Mouse (Mus musculus) G1E-ER4 (cell line): ENCODE data around the gene Slc45a1. TPM values are rescaled to one million over a fixed set of nuclear protein-coding genes. Genes with fewer than 3 reads are reported as not detected.

Experiments used
- GATA1 ChIP-seq: IDR thresholded peaks from one replicate; pipeline ENCODE4 v1.8.0; 2012; ENCODE audit warnings: low read length, inconsistent platforms
- polyA plus RNA-seq: library from polyadenylated mRNA; stranded (reverse); fragments of >175 nt; gene quantifications from 2 replicates; pipeline ENCODE4 v1.2.3, GENCODE M21; 2012

The Slc45a1 gene
- polyA plus RNA-seq, result not detected in 2 replicates

DNA sequence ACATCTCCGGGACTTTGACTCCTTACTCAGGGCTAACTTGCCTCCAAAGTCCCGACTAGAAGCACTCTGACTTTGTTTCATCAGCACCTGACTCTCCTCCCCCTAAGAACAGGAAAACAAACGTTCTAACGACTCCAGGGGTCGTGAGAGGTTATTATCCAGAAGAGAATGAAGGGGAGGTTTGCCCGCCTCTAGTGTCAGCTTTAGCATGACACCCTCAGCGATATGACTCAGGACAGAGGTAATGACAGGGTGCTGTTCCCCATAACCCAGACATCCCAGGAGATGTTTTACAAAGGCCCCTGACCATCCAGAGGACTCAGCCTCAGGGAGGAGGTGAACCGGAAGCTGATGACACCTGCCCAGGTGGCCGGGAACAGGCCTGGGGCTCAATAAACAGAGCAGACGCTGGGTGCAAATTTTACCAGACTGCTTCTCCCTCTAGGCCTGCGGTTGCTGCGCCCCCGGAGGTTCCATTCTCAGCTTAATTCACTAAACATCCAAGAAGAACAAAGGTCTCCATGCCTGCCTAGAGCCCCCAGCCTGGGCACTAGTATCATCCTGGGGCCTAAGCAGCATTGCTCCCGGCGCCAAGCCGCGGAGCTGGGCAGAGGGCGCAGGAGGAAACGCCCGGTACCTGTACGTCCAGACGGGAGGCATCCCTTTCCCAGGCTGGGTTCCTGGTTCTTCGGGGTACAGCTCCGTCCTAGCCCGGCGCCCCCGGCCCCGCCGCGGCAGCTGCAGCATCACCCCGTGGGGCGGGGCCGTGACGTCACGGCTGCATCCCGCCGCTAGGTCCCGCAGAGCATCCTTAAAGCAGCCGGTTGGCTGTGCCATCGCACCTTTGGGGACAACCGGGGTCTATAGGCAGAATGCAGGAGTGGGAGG is at the start of gene Slc45a1:
Slc45a1 (minus strand) TSS at position 785 of the 888 bp plus-strand sequence.
- TF ChIP-seq GATA1, result no peak

DNA sequence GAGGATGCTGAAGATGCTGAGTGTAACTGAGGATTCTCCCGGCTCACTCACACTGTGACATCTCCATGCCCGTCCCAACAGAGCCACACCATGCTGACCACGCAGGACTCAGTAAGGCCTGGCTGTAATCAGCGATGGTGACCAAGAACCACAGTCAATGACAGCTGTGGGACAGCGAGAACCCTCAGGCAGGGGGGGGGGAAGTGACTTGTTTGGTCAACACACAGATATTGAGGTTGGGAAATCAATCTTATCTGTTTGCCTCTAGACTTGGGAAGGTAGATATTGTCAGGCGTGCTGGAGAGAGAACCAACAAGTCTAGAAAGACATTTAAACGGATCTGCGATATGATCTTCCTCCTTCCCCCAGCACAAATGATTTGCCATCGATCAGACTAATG is 48.9 kb upstream of the Slc45a1 start:
- no peak for TF ChIP-seq GATA1

DNA sequence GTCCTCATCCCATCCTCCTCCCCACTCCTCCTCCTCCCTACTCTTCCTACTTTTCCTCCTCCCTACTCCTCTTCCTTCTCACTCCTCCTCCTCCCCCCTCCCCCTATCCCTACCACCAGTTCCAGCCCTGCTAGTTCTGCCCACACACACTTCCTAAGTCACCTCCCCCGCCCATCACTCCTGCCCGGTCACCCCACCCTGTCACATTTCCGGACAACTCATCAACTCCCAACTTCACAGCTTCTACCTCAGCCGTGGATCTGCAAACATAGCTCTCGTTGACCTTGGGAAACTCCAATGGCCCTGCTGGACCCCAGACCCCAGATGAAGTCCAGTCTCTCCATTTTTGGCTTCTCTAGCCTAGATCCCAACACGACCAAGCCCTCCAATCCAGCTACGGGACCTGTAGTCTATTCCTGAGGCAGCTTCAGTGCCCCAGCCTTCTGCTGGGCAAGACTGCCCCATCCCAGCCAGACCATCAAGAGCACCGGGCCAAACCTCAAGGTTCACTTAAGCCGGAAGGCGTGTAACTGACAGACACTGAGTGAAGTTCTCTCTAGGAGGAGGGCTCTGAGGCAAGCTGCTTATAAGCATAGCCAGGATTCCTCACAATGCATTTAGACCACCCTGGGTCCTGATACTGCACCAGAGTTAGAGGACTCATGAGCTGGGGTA is 42.6 kb upstream of the Slc45a1 start:
- TF ChIP-seq GATA1, result no peak

DNA sequence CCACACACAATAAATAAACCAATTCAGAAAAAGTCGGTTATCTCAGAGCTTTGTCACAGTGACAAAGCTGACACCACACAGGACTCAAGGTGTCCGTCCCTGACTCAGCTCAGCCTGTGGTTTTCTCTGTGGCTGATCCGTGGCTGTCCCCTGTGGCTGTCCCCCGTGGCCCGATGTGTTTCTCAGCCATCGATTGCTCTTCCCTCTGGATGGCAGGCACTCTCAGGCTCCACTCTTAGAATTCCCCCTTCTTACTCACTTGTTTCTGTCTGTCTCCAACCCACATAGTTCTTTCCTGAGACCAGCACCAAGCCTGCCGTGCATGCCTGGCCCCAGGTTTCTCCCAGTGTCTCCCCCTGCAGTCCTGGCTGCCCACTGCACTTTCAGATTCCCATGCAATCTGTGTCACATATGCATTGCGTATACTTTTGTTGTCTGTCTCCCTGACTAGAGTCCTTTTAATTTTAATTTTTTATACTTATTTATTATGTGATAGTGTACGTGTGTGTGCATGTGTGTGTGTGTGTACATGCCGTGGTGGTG is 41.0 kb upstream of the Slc45a1 start:
- no peak for TF ChIP-seq GATA1

- no peak for TF ChIP-seq GATA1
Measured at GRCm38 (mm10) chr4:150690759-150691158, 38.8 kb upstream of the Slc45a1 start.

GRCm38 (mm10) chr4:150689553-150689952 is 37.6 kb upstream of the Slc45a1 start:
- TF ChIP-seq GATA1, result peak; percentile 20

DNA sequence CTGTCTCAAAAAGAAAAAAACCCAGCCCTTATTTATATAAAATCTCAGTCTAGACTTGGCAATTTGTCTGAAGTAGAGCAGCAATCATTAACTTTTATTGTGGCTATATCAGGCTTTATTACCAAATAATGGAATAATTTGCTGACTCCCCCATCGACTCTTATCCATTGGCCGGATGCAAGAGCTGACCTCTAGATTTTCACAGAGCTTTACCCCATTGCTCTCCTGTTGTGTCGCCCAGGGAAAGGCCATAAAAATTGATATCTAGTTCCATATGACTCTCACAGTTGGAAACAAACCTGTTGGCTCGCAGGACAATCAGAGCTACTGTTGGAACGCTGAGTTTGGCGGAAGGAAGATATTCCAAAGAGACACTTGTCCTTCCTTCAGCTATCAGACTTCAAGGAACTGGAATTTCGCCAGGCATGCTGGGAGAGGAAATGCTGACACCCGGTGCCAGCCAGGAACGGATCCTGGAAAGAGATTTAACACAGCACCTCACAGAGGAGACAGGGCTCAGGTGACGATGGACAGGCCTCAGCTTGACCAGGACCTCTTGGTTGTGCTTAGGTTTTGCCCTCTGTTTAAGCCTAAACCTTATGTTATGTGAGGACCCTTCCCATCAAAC is 35.3 kb upstream of the Slc45a1 start:
- TF ChIP-seq GATA1, result no peak

DNA sequence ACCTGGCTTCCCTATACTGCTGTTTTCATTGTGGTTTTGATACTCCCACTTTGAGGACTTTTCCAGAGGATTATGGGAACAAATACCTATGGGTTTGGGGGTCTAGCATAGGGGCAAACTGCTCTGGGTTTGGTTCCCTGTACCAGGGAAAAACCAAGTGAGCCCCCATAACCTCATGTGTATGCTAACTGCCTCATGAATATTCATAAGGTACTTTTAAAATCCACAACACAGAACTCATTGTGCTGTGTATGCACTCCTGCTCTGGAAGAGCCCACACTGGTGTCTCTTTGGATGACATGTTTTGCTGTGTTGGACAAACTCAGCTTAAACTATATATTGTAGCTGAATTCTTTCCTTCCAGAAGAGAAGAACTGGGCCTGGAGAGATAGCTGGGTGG is 34.6 kb upstream of the Slc45a1 start:
- no peak for TF ChIP-seq GATA1

- TF ChIP-seq GATA1, result no peak
Measured at GRCm38 (mm10) chr4:150685778-150686493, 34.0 kb upstream of the Slc45a1 start.

DNA sequence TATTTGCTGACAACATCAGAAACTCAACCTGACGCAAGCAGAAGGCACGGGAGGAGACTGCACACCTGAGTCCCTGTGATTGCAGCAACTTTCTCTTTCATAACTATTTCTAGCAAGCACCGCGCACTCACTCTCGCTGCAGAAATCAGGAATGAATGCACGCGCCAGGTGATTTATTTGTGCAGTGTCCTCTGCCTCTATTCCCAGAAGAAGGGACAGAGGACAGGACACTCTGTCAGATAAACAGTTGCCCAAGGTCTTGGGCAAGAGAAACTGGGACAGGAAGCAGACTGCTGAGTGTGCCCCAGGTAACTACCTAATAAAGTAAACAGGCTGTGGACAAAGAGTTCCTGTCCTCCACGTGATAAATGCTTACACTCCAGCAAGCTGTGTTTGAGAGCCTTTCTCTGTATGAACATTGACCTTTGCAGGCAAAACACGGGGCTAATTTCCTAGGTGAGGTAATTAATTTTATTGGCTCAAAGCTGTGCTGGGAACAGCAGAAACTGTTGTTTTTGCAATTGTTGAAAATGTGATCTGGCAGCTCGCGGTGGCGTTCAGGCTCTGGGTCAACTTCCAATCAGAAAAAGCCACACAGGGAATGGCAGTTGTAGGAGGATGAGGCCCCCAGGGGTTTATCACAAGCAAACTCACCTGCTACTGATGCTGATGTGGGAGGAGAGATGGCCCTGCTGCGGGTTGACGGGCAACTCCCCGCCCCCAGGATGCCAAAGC is 33.2 kb upstream of the Slc45a1 start:
- TF ChIP-seq GATA1, result no peak

GRCm38 (mm10) chr4:150680373-150680772 is 28.4 kb upstream of the Slc45a1 start:
- no peak for TF ChIP-seq GATA1

- TF ChIP-seq GATA1, result no peak
Measured at GRCm38 (mm10) chr4:150678789-150679188, 26.8 kb upstream of the Slc45a1 start.

DNA sequence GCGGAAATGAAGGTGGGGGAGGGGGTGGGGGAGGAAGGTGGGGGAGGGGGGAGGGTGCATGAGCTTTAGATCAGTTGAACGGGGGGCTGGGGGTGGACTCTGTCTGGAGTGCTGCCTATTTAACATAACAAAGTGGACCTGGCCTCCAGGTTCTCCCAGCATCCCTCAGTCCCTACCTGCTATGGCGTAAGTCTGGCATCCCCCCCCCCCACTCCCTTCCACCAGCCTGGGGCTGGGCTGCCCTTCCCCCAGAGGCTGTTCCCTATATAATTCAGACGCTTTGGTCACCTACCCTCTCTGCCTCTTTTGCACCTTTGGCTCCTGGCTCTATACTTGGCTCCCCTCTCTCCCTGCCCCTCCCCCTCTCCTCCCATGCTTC is 25.9 kb upstream of the Slc45a1 start:
- TF ChIP-seq GATA1, result no peak

- no peak for TF ChIP-seq GATA1
Measured at GRCm38 (mm10) chr4:150677126-150677845, 25.3 kb upstream of the Slc45a1 start.
